Mouse (Mus musculus) limb, embryonic 11.5 days (tissue): ENCODE results near the gene Trim69. TPM values are rescaled to one million over a fixed set of nuclear protein-coding genes. Genes with fewer than 3 reads are reported as not detected.

Source experiments
- ATAC-seq: fragments of 200-750 bp; cut with Nextera tagmentation; 2 replicates; pipeline ENCODE4 v1.8.0; 2017; ENCODE audit warnings: low read depth; ENCODE audit not compliant: insufficient number of reproducible peaks, low FRiP score, low TSS enrichment
- DNase-seq: peaks from one replicate; pipeline ENCODE4 v3.0.0-alpha.2; 2015; ENCODE audit warnings: low spot score
- H3K27ac ChIP-seq: fragments of 300-500 bp; sonication (generic); replicated peaks from 2 replicates; pipeline ENCODE4 v1.5.1; 2014; ENCODE audit warnings: low read depth, mild to moderate bottlenecking, low read length
- H3K27me3 ChIP-seq: fragments of 300-500 bp; sonication (generic); 2 replicates; pipeline ENCODE4 v1.6.1; 2014; ENCODE audit warnings: mild to moderate bottlenecking, low read length, mixed read lengths; ENCODE audit not compliant: control insufficient read depth, insufficient read depth
- H3K36me3 ChIP-seq: fragments of 300-500 bp; sonication (generic); 2 replicates; pipeline ENCODE4 v1.6.1; 2014; ENCODE audit warnings: mild to moderate bottlenecking, low read length, moderate library complexity, mixed read lengths; ENCODE audit not compliant: control insufficient read depth, insufficient read depth
- H3K4me1 ChIP-seq: fragments of 300-500 bp; sonication (generic); 2 replicates; pipeline ENCODE4 v1.6.1; 2014; ENCODE audit warnings: low read length, mixed read lengths; ENCODE audit not compliant: control insufficient read depth, insufficient read depth
- H3K4me2 ChIP-seq: fragments of 300-500 bp; sonication (generic); 2 replicates; pipeline ENCODE4 v1.6.1; 2014; ENCODE audit warnings: low read depth, mild to moderate bottlenecking, moderate library complexity; ENCODE audit not compliant: severe bottlenecking
- H3K4me3 ChIP-seq: fragments of 300-500 bp; sonication (generic); 2 replicates; pipeline ENCODE4 v1.5.1; 2014; ENCODE audit warnings: low read depth, low read length
- H3K9ac ChIP-seq: fragments of 300-500 bp; sonication (generic); 2 replicates; pipeline ENCODE4 v1.6.1; 2014; ENCODE audit warnings: mild to moderate bottlenecking, low read length
- H3K9me3 ChIP-seq: fragments of 300-500 bp; sonication (generic); 2 replicates; pipeline ENCODE4 v1.6.1; 2016; ENCODE audit warnings: low read length; ENCODE audit not compliant: control insufficient read depth
- WGBS: fragments of 180-500 bp; shearing (Covaris S2); extraction: QIAGEN DNeasy Blood & Tissue Kit; methylation state at CpG from one replicate; pipeline ENCODE4 v1.1.7; 2014; 5-methylcytosine and 5-hydroxymethylcytosine counted together
- polyA plus RNA-seq: library from polyadenylated mRNA; unstranded; fragments of >200 nt; fragmentation: Nextera tagmentation; extraction: Ambion mirVana; gene quantifications from 2 replicates; pipeline ENCODE4 v1.2.1, GENCODE M21; 2014

Trim69 gene
- polyA plus RNA-seq, 1 experiment from 2014 or later, result not detected

- ATAC-seq (no peak), DNase-seq (no peak)
Measured at GRCm38 (mm10) chr2:122157561-122157960, 2.9 kb upstream of the Trim69 start.

DNA sequence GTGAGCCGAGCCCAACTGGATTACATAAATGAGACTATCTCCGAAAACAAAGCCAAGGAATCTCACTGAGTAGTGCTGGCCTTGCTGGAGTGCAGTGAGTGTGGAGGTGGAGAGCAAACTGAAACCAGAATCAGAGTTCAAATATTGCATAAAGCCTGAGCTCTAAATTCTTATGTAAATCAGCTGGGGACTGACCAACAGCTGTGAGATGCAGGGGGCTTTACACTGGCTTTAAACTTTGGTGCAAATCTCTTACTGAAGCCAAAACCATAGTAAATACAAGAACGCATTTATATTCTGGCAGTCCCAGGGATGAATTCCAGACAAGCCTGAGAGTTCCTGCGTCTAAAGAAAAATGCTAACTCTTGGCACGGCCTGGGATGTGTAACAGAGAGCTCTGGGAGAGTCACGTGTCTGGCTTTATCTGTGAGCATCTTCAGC, 2.1 kb upstream of the Trim69 start:
- no peak overlapping the region for H3K9ac ChIP-seq
- no peak overlapping the region for H3K4me2 ChIP-seq
- H3K27ac ChIP-seq, result no peak overlapping the region
- H3K4me3 ChIP-seq, result no peak overlapping the region
- DNase-seq, result peak; percentile 8
- ATAC-seq, result no peak
- H3K36me3 ChIP-seq, result no peaks in the 10 kb centered on the region; the same call in 1 of the 2 replicates
- H3K4me1 ChIP-seq, result no peaks in the 10 kb centered on the region; the same call in 1 of the 2 replicates
- WGBS, result 71% methylated on average over 6 of the region's 6 CpGs
- H3K27me3 ChIP-seq, result no peaks in the 10 kb centered on the region
- no peaks in the 10 kb centered on the region for H3K9me3 ChIP-seq

More at GRCm38 (mm10) chr2:122157561-122157960, 2.9 kb upstream of the Trim69 start:
- no peak overlapping the region for H3K27ac ChIP-seq
- H3K9ac ChIP-seq, result no peak overlapping the region
- no peaks in the 10 kb centered on the region for H3K9me3 ChIP-seq
- no peaks in the 10 kb centered on the region; the same call in 1 of the 2 replicates for H3K4me1 ChIP-seq
- H3K4me3 ChIP-seq, result no peak overlapping the region
- no peak overlapping the region for H3K4me2 ChIP-seq
- H3K27me3 ChIP-seq, result no peaks in the 10 kb centered on the region
- H3K36me3 ChIP-seq, result no peaks in the 10 kb centered on the region; the same call in 1 of the 2 replicates

DNA sequence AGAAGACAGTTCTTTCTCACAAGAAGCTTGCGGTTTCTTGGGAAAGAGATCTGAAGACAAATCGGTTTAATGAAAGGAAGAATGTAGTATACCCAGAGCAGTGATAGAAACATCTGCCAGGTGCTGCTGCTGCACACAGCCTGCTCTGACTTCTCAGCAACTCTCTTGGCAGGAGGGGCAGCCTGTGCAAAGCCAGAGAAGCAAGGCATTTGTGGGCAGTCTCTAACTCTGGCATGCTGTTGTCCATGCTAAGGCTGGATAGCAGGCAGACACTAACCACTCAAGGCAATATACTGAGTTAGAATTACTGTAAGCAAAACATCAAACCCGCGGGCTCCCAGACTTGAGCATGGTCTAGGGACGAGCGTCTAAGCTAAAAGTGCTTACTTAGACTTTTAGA, 833 bp upstream of the Trim69 start:
- H3K27me3 ChIP-seq, result no peaks in the 10 kb centered on the region
- no peak overlapping the region for H3K4me3 ChIP-seq
- H3K27ac ChIP-seq, result no peak overlapping the region
- H3K9ac ChIP-seq, result no peak overlapping the region
- H3K4me2 ChIP-seq, result no peak overlapping the region
- no peak for DNase-seq
- WGBS, result 83% methylated on average over 6 of the region's 6 CpGs
- no peaks in the 10 kb centered on the region for H3K36me3 ChIP-seq
- ATAC-seq, result no peak
- H3K9me3 ChIP-seq, result no peaks in the 10 kb centered on the region
- no peaks in the 10 kb centered on the region; the same call in 1 of the 2 replicates for H3K4me1 ChIP-seq

GRCm38 (mm10) chr2:122161542-122161941, 1.0 kb downstream of the Trim69 start:
- Histone ChIP-seq H3K9me3 (no peaks in the 10 kb centered on the region), H3K27ac (no peak overlapping the region), H3K9ac (no peak overlapping the region), H3K4me2 (no peak overlapping the region), H3K27me3 (no peaks in the 10 kb centered on the region), H3K36me3 (no peaks in the 10 kb centered on the region), H3K4me1 (no peaks in the 10 kb centered on the region; the same call in 1 of the 2 replicates), H3K4me3 (no peak overlapping the region)
- no peak for ATAC-seq
- DNase-seq, result no peak
- 53% methylated on average over 4 of the region's 4 CpGs for WGBS

- no peak overlapping the region for H3K27ac ChIP-seq
- H3K4me3 ChIP-seq, result no peak overlapping the region
- no peaks in the 10 kb centered on the region for H3K36me3 ChIP-seq
- H3K27me3 ChIP-seq, result no peaks in the 10 kb centered on the region
- DNase-seq (no peak), ATAC-seq (no peak)
- H3K9ac ChIP-seq, result no peak overlapping the region
- H3K4me2 ChIP-seq, result no peak overlapping the region
- no peaks in the 10 kb centered on the region for H3K9me3 ChIP-seq
- 88% methylated on average over 2 of the region's 2 CpGs for WGBS
- H3K4me1 ChIP-seq, result no peaks in the 10 kb centered on the region; the same call in 1 of the 2 replicates
Measured at GRCm38 (mm10) chr2:122162529-122162928, 2.0 kb downstream of the Trim69 start.

- Histone ChIP-seq H3K4me1 (no peaks in the 10 kb centered on the region), H3K4me3 (no peak overlapping the region), H3K9me3 (no peaks in the 10 kb centered on the region), H3K27me3 (no peaks in the 10 kb centered on the region), H3K9ac (no peak overlapping the region), H3K4me2 (no peak overlapping the region), H3K27ac (no peak overlapping the region), H3K36me3 (no peaks in the 10 kb centered on the region)
- no peak for ATAC-seq
- WGBS, result 73% methylated on average over 13 of the region's 13 CpGs
- DNase-seq, result no peak
Measured at GRCm38 (mm10) chr2:122163430-122164195, 3.1 kb downstream of the Trim69 start.

DNA sequence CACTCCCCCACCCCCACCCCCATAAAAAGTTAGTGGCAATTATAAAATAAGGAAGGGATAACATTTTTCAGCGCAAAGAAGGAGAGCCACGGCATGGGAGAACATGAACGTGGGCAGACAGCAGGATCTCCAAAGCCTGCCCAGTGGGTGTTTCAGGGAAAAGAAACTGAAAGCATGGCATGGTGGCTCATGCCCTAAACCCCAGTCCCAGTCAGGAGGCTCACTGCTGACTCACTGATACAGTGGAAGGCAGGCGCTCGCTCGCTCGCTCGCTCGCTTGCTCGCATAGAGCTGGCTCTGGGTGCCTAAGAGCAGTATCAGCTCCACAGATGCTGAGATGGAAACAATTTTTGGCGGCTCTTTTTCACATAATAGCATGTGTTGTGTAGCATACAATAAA, 3.8 kb downstream of the Trim69 start:
- Histone ChIP-seq H3K36me3 (no peaks in the 10 kb centered on the region), H3K4me3 (no peak overlapping the region), H3K4me1 (no peaks in the 10 kb centered on the region), H3K9me3 (no peaks in the 10 kb centered on the region), H3K4me2 (no peak overlapping the region), H3K27ac (no peak overlapping the region), H3K9ac (no peak overlapping the region; the same call in 1 of the 2 replicates), H3K27me3 (no peaks in the 10 kb centered on the region)
- ATAC-seq (no peak), DNase-seq (no peak)
- 84% methylated on average over 11 of the region's 11 CpGs for WGBS

GRCm38 (mm10) chr2:122171292-122171691, 10.8 kb downstream of the Trim69 start:
- no peak for ATAC-seq
- H3K27ac ChIP-seq, result no peak overlapping the region
- no peaks in the 10 kb centered on the region for H3K9me3 ChIP-seq
- H3K4me3 ChIP-seq, result no peak overlapping the region
- no peak overlapping the region for H3K4me2 ChIP-seq
- no peaks in the 10 kb centered on the region for H3K36me3 ChIP-seq
- H3K27me3 ChIP-seq, result no peaks in the 10 kb centered on the region
- no peak overlapping the region for H3K9ac ChIP-seq
- H3K4me1 ChIP-seq, result no peaks in the 10 kb centered on the region
- WGBS, result 86% methylated on average over 6 of the region's 6 CpGs
- DNase-seq, result no peak
